Mouse (Mus musculus): Measurements from ENCODE around the gene Cd2.

Gene Cd2

GRCm38 (mm10) chr3:101293571-101294135 lies 5.9 kb upstream of the Cd2 start:
- DNase-seq (ENCODE audit: low spot score in 2 of 2) = peak in 1 of 2 experiments; percentile 21

GRCm38 (mm10) chr3:101292611-101293010 lies 4.9 kb upstream of the Cd2 start:
- DNase-seq (ENCODE audit: low spot score in 2 of 2) = no peak

GRCm38 (mm10) chr3:101290587-101291520 lies 3.1 kb upstream of the Cd2 start:
- DNase-seq (ENCODE audit: low spot score in 2 of 2) = no peak

- DNase-seq (ENCODE audit: low spot score in 2 of 2) = no peak
These were observed 2.3 kb upstream of the Cd2 start for GRCm38 (mm10) chr3:101290036-101290435.

- no peak for DNase-seq (ENCODE audit: low spot score in 2 of 2)
These were observed 1.7 kb upstream of the Cd2 start for GRCm38 (mm10) chr3:101289406-101289805.

GRCm38 (mm10) chr3:101286336-101287325 lies 1.1 kb downstream of the Cd2 start:
- no peak for DNase-seq (ENCODE audit: low spot score in 2 of 2)

GRCm38 (mm10) chr3:101285851-101286250 lies 1.9 kb downstream of the Cd2 start:
- no peak for DNase-seq (ENCODE audit: low spot score in 2 of 2)

GRCm38 (mm10) chr3:101285021-101285615 lies 2.6 kb downstream of the Cd2 start:
- no peak for DNase-seq (ENCODE audit: low spot score in 2 of 2)

GRCm38 (mm10) chr3:101283869-101284706 lies 3.7 kb downstream of the Cd2 start:
- DNase-seq (ENCODE audit: low spot score in 2 of 2) = no peak

GRCm38 (mm10) chr3:101283441-101283840 lies 4.3 kb downstream of the Cd2 start:
- no peak for DNase-seq (ENCODE audit: low spot score in 2 of 2)

GRCm38 (mm10) chr3:101282556-101283180 lies 5.1 kb downstream of the Cd2 start:
- no peak for DNase-seq (ENCODE audit: low spot score in 2 of 2)

GRCm38 (mm10) chr3:101281841-101282240 lies 5.9 kb downstream of the Cd2 start:
- DNase-seq (ENCODE audit: low spot score in 2 of 2) = no peak

GRCm38 (mm10) chr3:101280348-101281311 lies 7.1 kb downstream of the Cd2 start:
- no peak for DNase-seq (ENCODE audit: low spot score in 2 of 2)

- DNase-seq (ENCODE audit: low spot score in 2 of 2) = no peak
These were observed 8.2 kb downstream of the Cd2 start for GRCm38 (mm10) chr3:101279561-101279960.

- no peak for DNase-seq (ENCODE audit: low spot score in 2 of 2)
These were observed 9.3 kb downstream of the Cd2 start for GRCm38 (mm10) chr3:101278396-101278795.

- no peak for DNase-seq (ENCODE audit: low spot score in 2 of 2)
These were observed 9.9 kb downstream of the Cd2 start for GRCm38 (mm10) chr3:101277830-101278229.

- DNase-seq (ENCODE audit: low spot score in 2 of 2) = no peak
These were observed 11.0 kb downstream of the Cd2 start for GRCm38 (mm10) chr3:101276501-101277320.
